Mouse (Mus musculus) heart, postnatal 10 days (tissue): ENCODE results near the gene Dennd2c. TPM values are rescaled to one million over a fixed set of nuclear protein-coding genes. Genes with fewer than 3 reads are reported as not detected.
"Not testable (repeated sequence)": the region's sequence is repeated elsewhere in the genome, so short reads cannot be mapped to it uniquely, and the experiment has no call there.

ENCODE experiments used
- DNase-seq, 2 experiments: peaks; one replicate each; pipeline ENCODE4 v3.0.0; 2021
- intact Hi-C: fragments of 180-260 bp; cut with DNase I; formaldehyde crosslinking; loops from one replicate; pipeline ENCODE4 v1.15.1; 2025
- total RNA-seq, 2 experiments: library from RNA; stranded (reverse); gene quantifications; 2 replicates each; pipeline ENCODE4 v1.2.3; 2021

Dennd2c gene
- total RNA-seq, 2 experiments from 2014 or later: 3.7 to 4.0 TPM

GRCm38 (mm10) chr3:103207749-103208148, 105.3 kb downstream of the Dennd2c start:
- intact Hi-C loops: no loop called here
- DNase-seq: no peak

DNA sequence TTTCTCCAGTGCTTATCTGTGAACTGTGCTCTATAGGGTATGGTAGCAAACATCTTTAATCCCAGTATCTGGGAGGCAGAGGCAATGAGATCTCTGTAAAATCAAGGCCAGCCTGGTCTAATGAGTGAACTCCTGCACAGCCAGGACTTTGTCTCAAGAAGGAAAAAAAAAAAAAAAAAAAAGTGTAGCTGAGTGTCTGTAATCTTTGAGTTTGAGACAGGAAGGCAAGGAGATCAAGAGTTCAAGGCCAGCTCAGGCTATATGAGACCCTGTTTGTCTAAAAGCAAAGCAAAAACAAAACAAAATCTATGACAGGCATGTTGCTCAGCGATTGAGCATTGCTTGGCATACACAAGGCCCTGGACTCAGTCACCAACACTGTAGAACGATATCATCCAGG, 105.8 kb downstream of the Dennd2c start:
- intact Hi-C loops: no loop called here
- DNase-seq: no peak

- no peak for DNase-seq
- intact Hi-C loops: no loop called here
Observed at GRCm38 (mm10) chr3:103211101-103211500, 108.7 kb downstream of the Dennd2c start.

GRCm38 (mm10) chr3:103212142-103212541, 109.7 kb downstream of the Dennd2c start:
- intact Hi-C loops: no loop called here
- no peak for DNase-seq

DNA sequence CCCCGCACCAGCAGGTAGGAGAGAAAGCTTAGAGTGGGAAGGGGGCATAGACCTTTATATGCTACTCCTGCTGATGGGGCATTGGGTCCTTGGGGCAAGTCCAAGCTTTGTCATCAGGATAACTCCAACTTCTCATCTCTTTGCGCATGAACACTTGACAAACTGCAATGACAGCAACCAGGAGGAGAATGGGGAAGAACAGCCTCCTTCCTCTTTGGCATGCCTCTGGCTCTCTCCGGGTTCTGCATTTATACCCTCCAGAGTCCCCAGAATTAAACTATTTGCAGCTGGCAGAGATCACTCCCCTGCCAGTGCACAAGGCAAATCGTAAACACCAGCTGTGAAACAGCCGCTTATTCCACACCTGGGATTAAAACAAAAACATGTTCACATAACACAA, 111.1 kb downstream of the Dennd2c start:
- DNase-seq: no peak
- intact Hi-C loops: no loop called here

DNA sequence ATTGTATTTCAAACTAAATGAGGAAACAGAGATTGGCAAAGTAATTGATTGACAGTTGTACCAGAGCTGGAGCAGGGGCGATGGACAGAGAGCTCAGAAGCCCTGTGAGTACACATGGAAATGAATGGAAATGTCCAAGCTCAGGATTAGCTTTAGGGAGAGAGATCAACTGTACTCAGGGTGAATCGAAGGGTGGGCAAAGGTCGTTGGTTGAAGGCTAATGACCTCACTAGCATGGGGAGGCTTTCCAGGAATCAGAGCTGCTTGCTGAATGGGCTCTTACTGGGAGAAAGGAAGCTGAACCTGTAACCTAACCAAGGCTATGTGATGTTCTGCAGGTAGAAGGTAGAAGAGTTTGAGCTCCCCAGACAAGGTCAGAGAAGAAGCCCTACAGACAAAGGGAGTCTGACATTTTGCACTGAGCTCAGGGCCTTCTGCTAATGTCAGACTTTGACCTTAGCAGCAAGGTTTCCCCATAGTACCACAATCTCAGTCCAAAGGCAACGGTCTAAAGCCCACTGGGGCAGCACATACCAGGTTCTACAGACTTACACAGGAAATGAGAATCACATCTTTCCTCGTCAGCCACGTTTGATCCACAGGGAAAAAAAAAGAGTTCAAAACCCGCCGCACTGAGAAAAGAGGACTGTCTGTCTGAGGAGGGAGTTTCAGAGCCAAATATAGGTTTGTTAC, 112.3 kb downstream of the Dennd2c start:
- DNase-seq: no peak
- intact Hi-C loops: no loop called here

DNA sequence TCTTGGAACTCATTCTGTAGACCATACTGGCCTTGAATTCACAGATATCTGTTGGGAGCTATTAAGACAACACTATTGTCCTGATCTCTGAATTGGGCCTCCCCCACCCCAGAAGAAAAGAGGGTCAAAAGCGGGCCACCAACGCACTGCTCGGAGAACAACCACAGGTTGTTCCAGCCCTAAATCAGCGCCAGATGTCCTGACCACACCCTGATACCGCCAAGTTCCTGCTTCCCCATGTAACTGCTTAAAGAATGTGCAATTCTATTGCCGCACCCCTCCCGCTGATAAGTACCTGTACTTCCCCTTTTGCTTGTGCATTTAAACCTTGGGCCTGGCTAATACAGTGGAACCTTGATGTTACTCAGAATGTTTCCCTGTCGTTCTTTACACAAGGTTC, 113.0 kb downstream of the Dennd2c start:
- intact Hi-C loops, DNase-seq: not testable (repeated sequence)

Other genes starting within 250 kb of the Dennd2c start
- under 1 TPM in 1 of 2 experiments, not detected in 1; 0.10 TPM for gene Sycp1, start 166.5 kb upstream of the Dennd2c start, total RNA-seq
- gene Nr1h5, start 138.5 kb upstream of the Dennd2c start, total RNA-seq: not detected
- 100 to 1,000 TPM; 111 to 123 TPM for gene Sike1, start 106.9 kb upstream of the Dennd2c start, total RNA-seq
- 100 to 1,000 TPM; 395 to 417 TPM for gene Csde1, start 82.2 kb upstream of the Dennd2c start, total RNA-seq
- 100 to 1,000 TPM; 103 to 105 TPM for gene Nras, start 44.3 kb upstream of the Dennd2c start, total RNA-seq
- gene Ampd1, start 28.6 kb upstream of the Dennd2c start, total RNA-seq: not detected
- 10 to 100 TPM; 55.5 to 61.6 TPM for gene Bcas2, start 69.1 kb downstream of the Dennd2c start, total RNA-seq
- 10 to 100 TPM; 19.3 to 21.2 TPM for gene Trim33, start 176.7 kb downstream of the Dennd2c start, total RNA-seq